Mouse (Mus musculus) embryonic facial prominence, embryonic 10.5 days (tissue): ENCODE measurements around the gene Trim62. TPM values are rescaled to one million over a fixed set of nuclear protein-coding genes. Genes with fewer than 3 reads are reported as not detected.
"Not testable (repeated sequence)": the region's sequence is repeated elsewhere in the genome, so short reads cannot be mapped to it uniquely, and the experiment has no call there.

Experiments used
- DNase-seq: peaks from one replicate; pipeline ENCODE4 v3.0.0-alpha.2; 2017; ENCODE audit warnings: low spot score
- H3K27ac ChIP-seq: fragments of 300-500 bp; sonication (generic); replicated peaks from 2 replicates; pipeline ENCODE4 v1.5.1; 2016; ENCODE audit warnings: mild to moderate bottlenecking
- H3K27me3 ChIP-seq: fragments of 300-500 bp; sonication (generic); replicated peaks from 2 replicates; pipeline ENCODE4 v1.6.1; 2016; ENCODE audit warnings: low read depth, mild to moderate bottlenecking; ENCODE audit not compliant: poor library complexity, severe bottlenecking
- H3K36me3 ChIP-seq: fragments of 300-500 bp; sonication (generic); replicated peaks from 2 replicates; pipeline ENCODE4 v1.6.1; 2016; ENCODE audit warnings: mild to moderate bottlenecking, moderate library complexity
- H3K4me1 ChIP-seq: fragments of 300-500 bp; sonication (generic); 2 replicates; pipeline ENCODE4 v1.6.1; 2016
- H3K4me3 ChIP-seq: fragments of 300-500 bp; sonication (generic); 2 replicates; pipeline ENCODE4 v1.5.1; 2016; ENCODE audit warnings: mild to moderate bottlenecking, moderate library complexity
- H3K9me3 ChIP-seq: fragments of 300-500 bp; sonication (generic); 2 replicates; pipeline ENCODE4 v1.6.1; 2016; ENCODE audit warnings: mild to moderate bottlenecking
- WGBS: fragments of 180-500 bp; shearing (Covaris S2); methylation state at CpG from one replicate; pipeline ENCODE4 v1.1.7; 2016; 5-methylcytosine and 5-hydroxymethylcytosine counted together
- polyA plus RNA-seq: library from polyadenylated mRNA; unstranded; fragments of >200 nt; fragmentation: Nextera tagmentation; extraction: Ambion mirVana; gene quantifications from 2 replicates; pipeline ENCODE4 v1.2.1, GENCODE M21; 2016

The Trim62 gene
- polyA plus RNA-seq, 1 experiment from 2014 or later = 11.9 TPM

DNA sequence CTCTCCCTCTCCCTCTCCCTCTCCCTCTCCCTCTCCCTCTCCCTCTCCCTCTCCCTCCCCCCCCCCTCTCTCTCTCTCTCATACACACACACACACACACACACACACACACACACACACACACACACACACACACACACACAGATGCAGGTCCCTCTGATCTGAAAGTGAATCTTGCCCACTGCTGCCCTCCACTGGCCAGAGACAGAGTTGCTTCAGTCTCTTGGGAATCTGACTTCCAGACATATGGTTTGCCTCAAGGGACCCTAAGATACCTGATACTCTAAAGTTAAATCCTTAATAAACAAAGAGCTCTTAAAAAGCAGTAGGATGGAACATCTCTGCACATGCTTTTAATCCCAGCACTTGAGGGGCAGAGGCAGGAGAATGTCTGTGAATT is 25.2 kb upstream of the Trim62 start:
- H3K27me3 ChIP-seq, H3K36me3 ChIP-seq, H3K27ac ChIP-seq, H3K4me3 ChIP-seq, H3K9me3 ChIP-seq: not testable (repeated sequence)
- H3K4me1 ChIP-seq = peaks cover 18% of the 10 kb centered on the region
- peak; percentile 72 for DNase-seq

DNA sequence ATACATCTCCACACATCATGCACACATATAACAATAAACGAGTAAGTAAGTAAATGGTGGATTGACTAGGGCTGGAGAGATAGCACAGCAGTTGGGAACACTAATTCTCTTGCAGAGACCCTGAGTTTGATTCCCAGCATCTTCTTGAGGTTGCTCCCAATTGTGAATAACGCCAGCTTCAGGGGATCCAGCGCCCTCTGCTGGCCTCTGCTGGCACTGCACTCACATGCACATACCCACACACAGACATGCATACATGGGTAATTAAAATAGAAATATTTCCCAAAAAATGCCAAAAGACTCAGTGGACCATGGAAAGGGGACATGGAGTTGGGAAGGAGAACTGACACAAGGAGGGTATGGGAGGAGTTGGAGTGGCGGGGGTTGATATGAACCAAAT is 24.5 kb upstream of the Trim62 start:
- no peaks in the 10 kb centered on the region for H3K36me3 ChIP-seq
- peaks cover 5% of the 10 kb centered on the region; the same call in 1 of the 2 replicates for H3K9me3 ChIP-seq
- no peak overlapping the region for H3K4me3 ChIP-seq
- H3K27me3 ChIP-seq = no peaks in the 10 kb centered on the region
- peaks cover 18% of the 10 kb centered on the region for H3K4me1 ChIP-seq
- WGBS = 73% methylated on average over 4 of the region's 4 CpGs
- no peak for DNase-seq
- no peak overlapping the region for H3K27ac ChIP-seq

DNA sequence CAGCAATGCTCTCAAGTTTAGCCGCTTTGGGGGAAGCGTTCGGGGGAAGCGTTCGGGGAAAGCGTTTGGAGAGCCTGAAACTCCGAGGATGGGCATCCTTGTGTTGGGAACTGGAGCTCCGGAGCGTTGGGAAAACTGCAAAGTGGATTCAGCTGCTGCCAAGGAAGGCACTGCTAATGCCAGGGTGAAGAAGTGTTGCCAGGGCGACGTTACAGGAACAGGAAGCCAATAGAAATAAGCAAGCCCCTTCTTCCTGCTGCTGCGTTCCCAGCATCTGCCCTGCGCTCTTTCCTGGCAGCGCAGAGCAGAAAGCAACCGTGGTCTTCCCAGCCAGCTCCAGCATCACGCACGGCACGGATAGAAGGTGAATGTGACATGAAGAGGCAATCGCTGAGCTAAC is 10.4 kb upstream of the Trim62 start:
- H3K4me3 ChIP-seq = no peak overlapping the region
- WGBS = 53% methylated on average over 19 of the region's 19 CpGs
- H3K4me1 ChIP-seq = peaks cover 21% of the 10 kb centered on the region
- H3K9me3 ChIP-seq = no peaks in the 10 kb centered on the region
- H3K27me3 ChIP-seq = peaks cover 3% of the 10 kb centered on the region; the same call in 1 of the 2 replicates
- H3K27ac ChIP-seq = no peak overlapping the region
- no peak for DNase-seq
- H3K36me3 ChIP-seq = no peaks in the 10 kb centered on the region

DNA sequence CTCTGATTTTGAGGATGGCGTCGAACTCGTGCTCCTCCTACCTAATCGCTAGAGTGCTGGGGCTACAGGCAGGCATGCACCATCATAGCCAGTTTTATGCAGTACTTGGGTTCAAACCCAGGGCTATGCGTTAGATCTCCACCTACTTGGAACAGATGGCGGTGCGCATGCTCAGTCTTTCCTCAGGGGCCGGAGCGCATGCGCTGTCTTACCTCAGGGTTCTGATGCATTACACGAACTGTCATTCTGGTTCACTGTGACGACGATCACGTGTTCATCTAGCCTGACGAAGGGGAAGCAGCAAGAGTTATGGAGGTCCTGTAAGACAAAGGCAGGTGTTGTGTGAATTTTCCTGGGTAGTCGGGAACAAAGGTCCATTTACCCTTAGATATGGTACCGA is 9.3 kb upstream of the Trim62 start:
- 94% methylated on average over 17 of the region's 17 CpGs for WGBS
- Histone ChIP-seq H3K9me3 (no peaks in the 10 kb centered on the region), H3K4me3 (no peak overlapping the region), H3K36me3 (no peaks in the 10 kb centered on the region), H3K27me3 (peaks cover 3% of the 10 kb centered on the region; the same call in 1 of the 2 replicates), H3K27ac (no peak overlapping the region), H3K4me1 (peaks cover 32% of the 10 kb centered on the region)
- DNase-seq = no peak

DNA sequence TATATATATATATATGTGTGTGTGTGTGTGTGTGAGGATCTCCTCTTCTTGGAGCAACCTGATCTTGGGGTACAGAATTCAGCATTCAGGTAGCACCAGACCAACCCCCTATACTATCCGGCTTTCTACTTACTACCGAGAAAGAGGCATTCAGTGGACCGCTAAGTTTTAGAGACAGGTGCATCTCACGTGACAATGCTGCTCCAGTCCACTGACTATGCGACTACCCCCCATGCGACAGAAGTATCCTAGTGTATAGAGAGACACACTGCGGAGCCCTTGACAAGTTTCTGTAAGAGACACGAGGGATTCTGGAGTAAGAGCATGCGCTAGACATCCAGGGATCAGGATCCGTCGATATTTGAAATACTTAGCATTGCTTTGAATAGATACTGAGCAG is 7.9 kb upstream of the Trim62 start:
- WGBS = 94% methylated on average over 11 of the region's 11 CpGs
- Histone ChIP-seq H3K36me3 (no peaks in the 10 kb centered on the region), H3K4me3 (no peak overlapping the region), H3K27ac (no peak overlapping the region), H3K27me3 (peaks cover 3% of the 10 kb centered on the region; the same call in 1 of the 2 replicates), H3K9me3 (no peaks in the 10 kb centered on the region), H3K4me1 (peaks cover 38% of the 10 kb centered on the region)
- DNase-seq = no peak

DNA sequence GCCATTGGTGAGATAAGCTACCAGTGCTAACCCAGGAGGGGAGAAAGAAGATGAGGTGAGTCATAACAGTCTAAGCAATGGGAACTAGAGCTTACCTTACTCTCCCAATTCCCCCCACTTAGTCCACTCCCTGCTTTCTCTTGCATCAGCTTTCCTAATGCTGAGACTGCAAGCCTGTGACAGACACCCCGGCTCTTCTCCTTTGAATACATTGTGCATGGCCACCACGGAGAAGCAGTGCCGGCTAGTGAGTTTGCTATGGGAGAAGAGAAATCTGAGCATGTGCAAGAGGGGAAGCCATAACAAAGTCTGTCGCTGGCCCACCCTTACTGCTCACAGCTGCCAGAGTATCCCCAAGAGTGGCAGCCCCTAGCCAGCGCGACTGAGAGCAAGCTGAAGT is 5.9 kb upstream of the Trim62 start:
- WGBS = 19% methylated on average over 6 of the region's 6 CpGs

DNA sequence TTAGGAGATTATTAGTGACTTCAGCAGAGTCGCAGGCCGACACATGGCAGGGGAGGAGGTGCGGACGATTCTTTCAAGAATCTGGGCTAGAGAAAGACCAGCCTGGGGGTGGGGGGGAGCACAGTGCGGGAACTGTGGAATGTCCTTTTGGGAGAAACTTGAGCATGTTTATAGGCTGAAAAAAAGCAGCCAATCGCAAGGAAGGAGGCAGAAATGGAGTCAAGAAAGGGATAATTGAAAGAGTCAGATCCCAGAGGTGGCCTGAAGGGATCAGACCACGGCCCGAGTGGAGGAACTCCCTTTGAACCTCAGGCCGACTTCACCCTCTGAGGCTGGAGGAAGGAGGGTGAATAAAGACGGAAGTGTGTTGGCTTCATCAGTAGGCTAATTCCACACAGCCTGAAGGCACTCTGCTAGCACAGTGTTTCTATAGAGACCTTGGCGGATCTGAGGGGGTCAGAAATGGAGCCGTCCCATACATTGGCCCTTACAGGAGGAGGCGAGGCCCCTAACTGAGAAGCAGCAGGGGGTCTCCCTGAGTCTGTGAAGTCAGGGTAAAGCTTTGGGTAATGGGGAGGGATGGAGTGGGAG is 4.4 kb upstream of the Trim62 start:
- peaks cover 54% of the 10 kb centered on the region for H3K4me1 ChIP-seq
- no peaks in the 10 kb centered on the region; the same call in 1 of the 2 replicates for H3K36me3 ChIP-seq
- WGBS = 6% methylated on average over 13 of the region's 13 CpGs
- DNase-seq = peak; percentile 73
- H3K9me3 ChIP-seq = peaks cover 5% of the 10 kb centered on the region; the same call in 1 of the 2 replicates
- H3K27me3 ChIP-seq = peaks cover 12% of the 10 kb centered on the region; the same call in 1 of the 2 replicates
- peak overlapping the region; percentile 83 for H3K27ac ChIP-seq
- H3K4me3 ChIP-seq = peak overlapping the region; percentile 36

More for the DNA sequence above, 5.9 kb upstream of the Trim62 start:
- Histone ChIP-seq H3K9me3 (peaks cover 5% of the 10 kb centered on the region; the same call in 1 of the 2 replicates), H3K4me1 (peaks cover 45% of the 10 kb centered on the region), H3K27me3 (peaks cover 8% of the 10 kb centered on the region; the same call in 1 of the 2 replicates), H3K36me3 (no peaks in the 10 kb centered on the region; the same call in 1 of the 2 replicates), H3K4me3 (no peak overlapping the region), H3K27ac (peak overlapping the region; percentile 70)
- DNase-seq = no peak

DNA sequence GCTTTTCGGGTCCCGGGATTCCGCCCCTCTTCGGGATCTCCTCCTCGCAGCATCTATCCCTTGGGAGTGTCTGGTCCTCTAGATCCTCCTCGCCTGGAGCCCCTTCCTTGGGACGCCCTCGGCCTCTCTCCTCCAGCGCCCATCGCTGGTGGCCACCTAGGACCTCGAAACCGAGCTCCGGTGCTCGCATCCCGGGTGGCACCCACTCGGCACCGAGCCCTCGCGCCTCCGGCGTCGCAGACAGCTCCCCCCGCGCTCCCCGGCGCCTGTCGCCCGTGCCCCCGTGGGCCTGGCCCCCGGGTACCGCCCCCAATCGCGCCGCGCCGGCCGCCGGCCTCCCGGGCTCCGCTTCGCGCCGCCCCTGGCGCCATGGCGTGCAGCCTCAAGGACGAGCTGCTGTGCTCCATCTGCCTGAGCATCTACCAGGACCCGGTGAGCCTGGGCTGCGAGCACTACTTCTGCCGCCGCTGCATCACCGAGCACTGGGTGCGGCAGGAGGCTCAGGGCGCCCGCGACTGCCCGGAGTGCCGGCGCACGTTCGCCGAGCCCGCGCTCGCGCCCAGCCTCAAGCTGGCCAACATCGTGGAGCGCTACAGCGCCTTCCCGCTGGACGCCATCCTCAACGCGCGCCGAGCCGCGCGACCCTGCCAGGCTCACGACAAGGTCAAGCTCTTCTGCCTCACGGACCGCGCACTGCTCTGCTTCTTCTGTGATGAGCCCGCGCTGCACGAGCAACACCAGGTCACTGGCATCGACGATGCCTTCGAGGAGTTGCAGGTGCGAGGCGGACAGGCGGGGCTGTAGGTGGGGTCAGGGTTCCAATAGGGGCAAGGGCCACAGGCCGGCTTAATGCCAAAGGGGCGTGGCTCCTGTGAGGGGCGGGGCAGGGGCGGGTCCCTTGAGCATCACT is 676 bp downstream of the Trim62 start:
- peaks cover 24% of the 10 kb centered on the region for H3K36me3 ChIP-seq
- DNase-seq = peak; percentile 73
- H3K4me3 ChIP-seq = peak overlapping the region; percentile 88
- peaks cover 5% of the 10 kb centered on the region; the same call in 1 of the 2 replicates for H3K9me3 ChIP-seq
- WGBS = under 1% methylated on average over 94 of the region's 94 CpGs
- peaks cover 68% of the 10 kb centered on the region for H3K4me1 ChIP-seq
- H3K27ac ChIP-seq = peak overlapping the region; percentile 83
- H3K27me3 ChIP-seq = peaks cover 31% of the 10 kb centered on the region

DNA sequence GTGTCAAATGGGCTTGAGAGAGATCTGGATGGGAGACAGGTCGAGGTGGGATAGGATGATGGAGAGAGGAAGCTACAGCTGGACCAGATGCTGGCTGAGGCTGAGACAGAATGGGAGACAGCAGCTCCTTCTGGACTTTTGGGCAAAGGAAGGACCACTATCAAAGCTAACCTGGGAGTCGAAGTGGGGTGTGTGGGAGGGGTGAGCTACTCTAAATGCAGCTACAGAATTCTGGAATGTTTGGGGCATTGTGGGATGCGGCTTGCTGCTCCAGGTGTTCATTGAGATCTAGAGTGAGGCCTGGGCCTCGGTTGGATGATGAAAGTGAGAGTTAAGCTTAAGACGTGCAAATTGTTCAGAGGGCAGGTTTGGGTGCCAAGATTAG is 1.3 kb downstream of the Trim62 start:
- H3K9me3 ChIP-seq = peaks cover 5% of the 10 kb centered on the region; the same call in 1 of the 2 replicates
- peaks cover 31% of the 10 kb centered on the region for H3K27me3 ChIP-seq
- H3K4me3 ChIP-seq = peak overlapping the region; percentile 88
- peaks cover 67% of the 10 kb centered on the region for H3K4me1 ChIP-seq
- 51% methylated on average over 5 of the region's 5 CpGs for WGBS
- peak overlapping the region; percentile 83; the same call in 1 of the 2 replicates for H3K27ac ChIP-seq
- DNase-seq = no peak
- peaks cover 30% of the 10 kb centered on the region for H3K36me3 ChIP-seq

DNA sequence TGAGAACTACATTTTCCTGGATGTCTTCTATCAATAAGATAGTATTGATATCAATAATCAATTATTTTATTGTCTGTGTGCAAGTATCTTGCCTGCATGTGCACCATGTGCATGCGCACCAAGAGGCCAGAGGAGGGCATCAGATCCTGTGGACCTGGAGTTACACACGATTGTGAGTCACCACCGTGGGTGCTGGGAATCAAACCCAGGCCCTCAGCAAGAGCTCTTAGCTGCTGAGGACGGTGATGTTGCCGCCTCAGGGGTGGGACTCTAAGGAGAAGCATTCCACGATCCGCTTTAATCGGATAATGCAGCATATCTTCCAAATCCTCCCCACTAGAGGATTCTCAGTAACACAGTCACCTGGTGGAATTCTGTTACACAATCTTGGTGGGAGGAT is 2.2 kb downstream of the Trim62 start:
- no peak for DNase-seq
- H3K27me3 ChIP-seq = peaks cover 31% of the 10 kb centered on the region
- H3K4me3 ChIP-seq = peak overlapping the region; percentile 88; the same call in 1 of the 2 replicates
- no peak overlapping the region for H3K27ac ChIP-seq
- H3K9me3 ChIP-seq = peaks cover 5% of the 10 kb centered on the region; the same call in 1 of the 2 replicates
- WGBS = 95% methylated on average over 8 of the region's 8 CpGs
- H3K4me1 ChIP-seq = peaks cover 70% of the 10 kb centered on the region
- H3K36me3 ChIP-seq = peaks cover 38% of the 10 kb centered on the region

DNA sequence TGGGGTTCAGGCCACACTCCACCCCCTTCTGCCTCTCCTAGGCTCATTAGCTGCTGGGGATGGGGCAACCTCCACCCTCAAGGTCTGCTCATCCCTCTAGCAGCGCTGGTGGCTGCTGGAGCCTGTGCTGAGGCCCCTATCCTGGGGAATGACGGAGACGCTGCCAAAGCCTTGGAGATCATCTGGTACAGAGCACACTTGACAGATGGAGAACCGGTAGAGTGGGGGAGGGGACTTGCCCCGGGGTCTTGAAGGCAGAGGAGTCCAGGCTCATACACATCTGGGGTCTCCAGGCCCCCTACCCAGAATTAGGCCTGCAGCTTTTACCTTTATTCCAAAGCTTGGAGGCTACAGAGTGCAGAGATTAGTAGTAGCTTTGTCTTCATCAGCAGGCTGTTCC is 3.2 kb downstream of the Trim62 start:
- DNase-seq = no peak
- Histone ChIP-seq H3K27ac (0 out of 2 replicates have a peak overlapping the region, but pooled peaks have one; percentile 42), H3K9me3 (no peaks in the 10 kb centered on the region), H3K36me3 (peaks cover 41% of the 10 kb centered on the region), H3K4me1 (peaks cover 80% of the 10 kb centered on the region), H3K27me3 (peaks cover 31% of the 10 kb centered on the region), H3K4me3 (peak overlapping the region; percentile 2; the same call in 1 of the 2 replicates)
- 49% methylated on average over 5 of the region's 5 CpGs for WGBS

DNA sequence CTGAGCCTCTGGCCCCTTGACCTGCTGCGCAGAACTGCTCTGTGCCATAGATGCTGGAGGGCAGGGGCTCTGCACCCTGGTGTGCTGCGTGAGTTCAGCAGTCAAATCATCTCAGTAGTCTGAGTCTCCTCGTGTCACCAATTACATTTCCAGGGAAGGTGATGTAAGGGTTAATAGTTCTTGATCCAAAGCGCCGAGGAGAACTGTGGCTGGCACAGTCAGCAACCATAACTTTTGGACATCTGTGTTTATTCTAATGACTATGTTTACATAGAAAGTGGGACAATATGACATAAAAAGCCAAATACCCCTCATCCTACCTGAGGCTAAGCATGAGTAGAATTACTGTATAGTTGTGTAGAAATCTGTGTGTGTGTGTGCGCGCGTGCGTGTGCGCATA is 3.6 kb downstream of the Trim62 start:
- no peak for DNase-seq
- H3K4me3 ChIP-seq = peak overlapping the region; percentile 2; the same call in 1 of the 2 replicates
- H3K36me3 ChIP-seq = peaks cover 41% of the 10 kb centered on the region
- H3K4me1 ChIP-seq = peaks cover 80% of the 10 kb centered on the region
- H3K27ac ChIP-seq = 0 out of 2 replicates have a peak overlapping the region, but pooled peaks have one; percentile 42
- peaks cover 31% of the 10 kb centered on the region for H3K27me3 ChIP-seq
- WGBS = 69% methylated on average over 10 of the region's 10 CpGs
- no peaks in the 10 kb centered on the region for H3K9me3 ChIP-seq
